Mouse (Mus musculus): ENCODE results near the gene Sema3d. TPM values are rescaled to one million over a fixed set of nuclear protein-coding genes. Genes with fewer than 3 reads are reported as not detected.

The Sema3d gene
- total RNA-seq, 4 experiments from 2014 or later: 4.7 to 5.8 (median 5.5) TPM

DNA sequence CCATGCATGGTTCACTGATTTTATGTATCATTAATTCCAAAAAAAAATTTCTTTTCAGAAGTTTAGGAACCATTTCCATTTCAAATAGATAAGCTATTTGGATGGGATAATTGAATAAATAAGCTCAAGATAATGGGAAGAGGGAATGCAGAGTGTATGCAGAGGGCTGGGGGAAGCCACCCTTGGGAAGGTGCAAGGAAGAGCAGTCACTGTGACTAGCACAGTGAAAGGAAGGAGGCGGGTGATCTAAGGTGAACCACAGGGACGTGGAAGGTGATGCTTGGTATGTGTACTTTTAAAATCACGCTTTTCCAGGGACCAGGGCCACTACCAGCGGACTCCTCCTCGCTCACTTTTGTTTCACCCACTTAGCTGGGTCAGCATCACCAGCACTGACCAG, 115.9 kb downstream of the Sema3d start:
- no peak for DNase-seq (ENCODE audit: low spot score in 2 of 2)

- DNase-seq (ENCODE audit: low spot score in 2 of 2): no peak
Observed at GRCm38 (mm10) chr5:12499791-12500504, 116.8 kb downstream of the Sema3d start.

DNA sequence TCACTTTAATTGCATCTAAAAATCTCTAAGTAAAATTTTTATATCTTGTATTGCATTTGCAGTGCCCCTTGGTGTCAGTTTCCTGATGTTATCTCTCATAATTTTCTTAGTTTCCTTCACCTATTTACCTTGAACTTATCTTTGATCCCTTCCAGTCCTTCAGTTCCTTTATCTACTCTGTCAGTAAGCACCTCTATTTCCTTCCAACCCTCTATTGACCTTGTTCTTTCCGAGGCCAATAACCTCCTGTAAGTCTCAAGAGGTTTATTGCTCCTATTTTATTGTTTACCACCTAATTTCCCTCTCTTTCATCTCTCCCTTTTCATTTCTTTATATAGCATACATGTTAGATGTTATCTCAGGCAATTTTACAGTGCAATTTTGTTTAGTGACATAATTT, 129.3 kb downstream of the Sema3d start:
- no peak for DNase-seq (ENCODE audit: low spot score in 2 of 2)

DNA sequence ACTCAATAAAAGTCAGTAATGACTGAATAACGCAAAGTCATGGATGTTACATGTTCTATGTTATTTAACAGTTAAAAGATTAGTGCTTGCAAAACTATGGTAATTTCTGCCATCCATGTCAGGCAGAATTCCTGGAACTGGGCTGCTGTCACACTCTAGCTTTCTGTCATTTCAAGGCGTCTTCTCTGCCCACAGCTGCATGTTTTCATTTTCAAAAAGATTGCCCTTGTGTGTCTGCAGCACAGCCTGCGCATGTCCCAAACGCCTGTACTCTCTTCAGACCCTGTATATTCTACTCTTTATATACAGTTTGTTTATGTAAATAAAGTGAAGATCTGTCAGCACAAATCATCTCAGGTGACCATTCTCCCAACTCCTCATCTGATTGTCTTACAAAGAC, 132.1 kb downstream of the Sema3d start:
- DNase-seq (ENCODE audit: low spot score in 2 of 2): no peak

DNA sequence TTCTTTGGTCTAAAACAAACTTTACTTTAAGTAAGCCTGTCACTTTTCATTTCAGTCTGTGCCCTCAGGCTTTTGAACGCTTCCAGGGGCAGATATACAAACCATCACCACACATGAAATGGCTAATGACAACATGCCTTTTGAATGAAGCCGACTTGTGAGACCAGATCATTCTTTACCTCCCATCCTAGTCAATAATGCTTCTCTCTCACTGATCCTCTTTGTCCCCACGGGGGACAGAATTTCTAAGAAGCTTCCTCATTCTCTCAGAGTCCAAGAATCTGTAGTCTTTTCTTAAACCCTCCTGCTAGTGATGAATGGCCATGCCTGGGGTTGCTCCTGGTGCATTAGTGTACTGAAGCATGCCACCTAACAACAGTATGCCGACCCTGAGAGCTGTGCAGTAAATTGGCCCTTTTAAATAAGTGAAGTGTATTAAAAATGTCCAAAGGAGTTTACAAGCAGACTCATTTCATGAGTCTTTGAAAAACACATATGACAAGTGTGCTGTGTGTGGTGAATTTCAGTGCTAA, 142.1 kb downstream of the Sema3d start:
- DNase-seq (ENCODE audit: low spot score in 2 of 2): no peak

- DNase-seq (ENCODE audit: low spot score in 2 of 2): no peak
Observed at GRCm38 (mm10) chr5:12528596-12528995, 145.4 kb downstream of the Sema3d start.

- no peak for DNase-seq (ENCODE audit: low spot score in 2 of 2)
Observed at GRCm38 (mm10) chr5:12529771-12530170, 146.6 kb downstream of the Sema3d start.

DNA sequence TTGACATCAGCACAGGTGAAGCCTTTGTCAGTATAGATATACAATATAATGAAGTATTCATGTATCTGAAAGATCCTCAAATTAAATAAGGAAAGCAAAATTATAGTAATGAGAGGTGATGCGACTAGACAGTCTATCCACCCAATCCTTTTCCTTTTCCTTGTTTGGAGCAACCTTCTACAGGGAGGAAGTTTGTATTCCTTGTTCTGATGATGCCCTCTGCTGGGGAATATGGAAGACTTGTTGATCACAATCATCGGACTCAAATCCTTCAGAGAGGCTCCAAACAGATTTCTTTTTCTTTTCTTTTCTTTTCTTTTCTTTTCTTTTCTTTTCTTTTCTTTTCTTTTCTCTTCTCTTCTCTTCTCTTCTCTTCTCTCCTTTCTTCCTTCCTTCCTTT, 158.1 kb downstream of the Sema3d start:
- peak in 1 of 2 experiments; percentile 4 for DNase-seq (ENCODE audit: low spot score in 2 of 2)

DNA sequence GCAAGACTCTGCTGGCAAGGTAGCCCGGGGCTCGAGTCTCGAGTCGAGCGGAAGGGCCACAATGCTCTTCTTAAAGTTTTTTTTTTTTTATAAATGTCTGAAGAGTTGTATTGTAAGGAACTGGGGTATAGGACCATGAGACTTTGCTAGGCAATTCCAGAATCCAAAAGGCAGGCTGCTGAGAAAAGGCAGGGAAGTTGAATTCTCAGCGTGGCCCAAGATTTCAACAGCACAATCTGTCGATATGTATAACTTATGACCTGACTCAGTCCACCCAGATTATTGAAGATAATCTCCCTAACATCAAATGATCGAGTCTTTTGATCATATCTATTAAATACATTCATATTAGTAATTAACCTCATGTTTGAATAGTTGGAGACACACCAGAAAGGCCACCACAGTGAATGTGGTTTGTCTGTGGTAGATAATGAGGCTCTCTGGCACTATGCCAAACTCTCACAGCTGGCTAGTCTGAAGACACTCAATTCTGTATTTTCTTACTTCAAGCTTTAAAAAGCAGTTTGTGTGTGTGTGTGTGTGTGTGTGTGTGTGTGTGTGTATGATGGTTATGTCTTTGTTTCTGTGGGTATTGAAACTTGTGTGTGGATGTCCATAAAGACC, 166.0 kb downstream of the Sema3d start:
- no peak for DNase-seq (ENCODE audit: low spot score in 2 of 2)

DNA sequence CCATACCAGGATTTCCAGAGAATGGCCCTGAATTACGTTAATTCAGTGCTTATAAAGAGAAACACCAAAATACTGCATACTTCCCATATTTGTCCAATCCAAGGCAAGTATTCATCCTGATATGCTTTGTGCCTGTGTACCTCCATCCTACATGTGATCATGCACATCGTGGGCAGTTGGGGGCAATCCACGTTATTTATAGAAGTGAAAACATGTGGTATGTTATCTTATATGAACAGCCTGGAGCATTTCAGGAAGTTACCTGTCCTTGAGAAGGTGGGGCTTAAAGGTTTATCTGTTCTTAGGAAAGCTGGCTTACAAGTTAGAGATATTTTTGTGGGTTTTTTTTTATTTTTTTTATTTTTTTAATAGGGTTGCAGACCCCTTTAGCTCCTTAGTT, 172.2 kb downstream of the Sema3d start:
- no peak for DNase-seq (ENCODE audit: low spot score in 2 of 2)

DNA sequence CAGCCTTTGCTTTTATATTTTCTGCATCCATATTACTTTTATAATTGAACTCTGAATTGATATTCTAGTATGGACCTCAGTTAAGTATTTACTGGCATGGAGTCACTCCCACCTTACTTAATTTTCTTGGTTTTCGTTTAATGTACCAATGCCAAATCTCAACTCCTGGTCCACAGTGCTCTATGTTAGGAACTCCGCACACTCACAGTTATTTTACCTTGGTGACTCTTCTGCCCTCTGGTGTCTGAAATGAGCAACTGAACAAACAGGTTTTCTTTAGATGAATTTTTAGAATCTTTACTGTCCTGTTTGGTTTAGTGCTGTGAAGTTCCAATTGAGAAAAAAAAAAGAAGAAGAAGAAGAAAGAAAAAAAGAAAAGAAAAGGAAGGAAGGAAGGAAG, 174.7 kb downstream of the Sema3d start:
- DNase-seq (ENCODE audit: low spot score in 2 of 2): no peak

- DNase-seq (ENCODE audit: low spot score in 2 of 2): no peak
Observed at GRCm38 (mm10) chr5:12561740-12562139, 178.6 kb downstream of the Sema3d start.

DNA sequence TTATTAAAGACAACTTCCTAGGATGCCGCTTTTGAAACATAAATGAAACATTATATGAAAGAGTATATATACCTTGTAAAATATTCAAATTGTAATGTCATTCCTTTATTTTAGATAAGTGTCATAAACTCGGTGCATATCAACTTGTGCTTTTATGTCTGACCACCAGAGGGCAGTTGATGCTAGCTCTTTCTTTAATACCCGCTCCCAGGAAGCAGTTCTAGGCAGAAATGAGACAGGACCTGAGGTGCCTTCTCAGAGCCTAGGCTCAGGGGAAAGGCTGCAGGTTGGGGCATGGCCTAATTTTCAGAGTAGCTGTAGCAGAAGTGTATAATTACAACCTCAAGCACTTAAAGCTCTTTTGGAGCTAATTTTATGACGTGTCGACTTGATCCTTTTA, 179.0 kb downstream of the Sema3d start:
- peak; percentile 27 to 54 for DNase-seq (ENCODE audit: low spot score in 2 of 2)

DNA sequence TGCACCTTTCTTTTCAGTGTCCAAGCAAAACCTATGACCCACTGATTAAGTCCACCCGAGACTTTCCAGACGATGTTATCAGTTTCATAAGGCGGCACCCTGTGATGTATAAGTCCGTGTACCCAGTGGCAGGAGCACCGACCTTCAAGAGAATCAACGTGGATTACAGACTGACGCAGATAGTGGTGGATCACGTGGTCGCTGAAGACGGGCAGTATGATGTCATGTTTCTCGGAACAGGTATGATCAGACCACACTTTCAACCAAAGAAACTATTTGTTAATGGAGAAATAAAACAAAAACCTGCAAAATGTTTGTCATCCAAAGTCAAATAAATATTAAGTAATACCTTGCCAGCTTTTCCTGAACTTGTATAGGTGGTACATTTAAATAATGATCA, 179.9 kb downstream of the Sema3d start:
- no peak for DNase-seq (ENCODE audit: low spot score in 2 of 2)

DNA sequence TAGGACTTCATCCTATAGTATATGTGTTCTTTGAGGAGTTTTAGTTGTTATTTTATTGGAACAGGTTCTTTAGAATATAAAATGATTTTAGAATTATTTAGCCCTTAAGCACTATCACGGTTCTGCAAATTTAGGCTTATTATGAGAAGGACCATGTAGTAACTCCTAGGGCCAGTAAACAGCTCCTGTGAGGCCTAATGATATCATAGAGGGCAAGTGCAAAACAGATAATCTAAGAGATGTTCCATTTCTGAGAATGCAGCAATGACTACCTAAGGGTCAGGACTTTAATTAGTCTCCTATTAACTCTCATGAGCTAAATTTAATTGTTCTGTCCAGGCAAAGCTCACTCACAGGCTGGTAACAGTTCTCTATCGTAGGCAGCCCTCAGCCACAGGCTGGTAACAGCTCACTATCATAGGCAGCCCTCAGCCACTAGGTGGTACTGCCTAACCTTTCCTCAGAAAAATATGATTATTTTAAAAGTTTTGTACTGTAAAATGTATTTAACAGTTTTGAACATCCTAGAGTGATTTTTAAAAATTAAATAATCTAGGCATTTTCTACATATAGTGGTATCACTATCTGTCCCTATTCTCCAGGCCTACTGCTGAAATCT, 181.5 kb downstream of the Sema3d start:
- no peak for DNase-seq (ENCODE audit: low spot score in 2 of 2)

GRCm38 (mm10) chr5:12566568-12566967, 183.4 kb downstream of the Sema3d start:
- no peak for DNase-seq (ENCODE audit: low spot score in 2 of 2)

DNA sequence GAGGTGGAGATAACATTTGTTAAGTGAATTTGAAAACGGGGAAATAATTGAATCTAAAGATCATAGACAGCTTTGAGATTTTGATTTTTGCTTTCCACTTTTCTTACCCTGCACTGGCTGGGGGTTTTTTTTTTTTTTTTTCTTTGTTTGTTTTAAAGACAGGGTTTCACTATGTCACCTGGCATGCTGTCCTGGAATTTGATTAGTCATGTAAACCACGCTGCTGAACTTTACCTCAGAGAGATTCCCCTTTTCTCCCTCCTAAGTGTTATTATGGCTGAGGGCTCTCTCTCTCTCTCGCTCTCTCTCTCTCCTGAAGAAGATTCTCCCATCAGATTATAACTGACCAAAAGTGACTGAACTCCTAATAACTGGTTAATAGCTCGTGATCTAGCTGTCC, 191.4 kb downstream of the Sema3d start:
- DNase-seq (ENCODE audit: low spot score in 2 of 2): no peak

DNA sequence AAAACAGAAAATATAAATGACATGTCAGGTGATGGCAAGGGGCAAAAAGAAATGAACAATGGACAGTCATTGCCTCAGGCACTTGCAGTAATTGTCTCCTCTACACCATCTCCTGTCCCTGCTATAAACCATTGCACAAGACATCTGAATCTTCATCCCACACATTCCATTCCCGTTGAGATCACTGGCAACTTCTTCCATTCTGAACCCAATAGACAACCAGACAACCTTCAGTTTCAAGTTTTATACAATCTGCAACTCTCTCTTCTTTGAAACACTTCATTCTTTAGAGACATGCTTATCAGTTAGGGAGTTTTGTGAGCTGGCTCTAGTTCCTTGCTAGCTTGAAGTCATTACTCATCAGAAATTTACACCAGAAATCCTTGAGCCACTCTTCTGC, 192.1 kb downstream of the Sema3d start:
- DNase-seq (ENCODE audit: low spot score in 2 of 2): no peak

- DNase-seq (ENCODE audit: low spot score in 2 of 2): no peak
Observed at GRCm38 (mm10) chr5:12579752-12580151, 196.6 kb downstream of the Sema3d start.

DNA sequence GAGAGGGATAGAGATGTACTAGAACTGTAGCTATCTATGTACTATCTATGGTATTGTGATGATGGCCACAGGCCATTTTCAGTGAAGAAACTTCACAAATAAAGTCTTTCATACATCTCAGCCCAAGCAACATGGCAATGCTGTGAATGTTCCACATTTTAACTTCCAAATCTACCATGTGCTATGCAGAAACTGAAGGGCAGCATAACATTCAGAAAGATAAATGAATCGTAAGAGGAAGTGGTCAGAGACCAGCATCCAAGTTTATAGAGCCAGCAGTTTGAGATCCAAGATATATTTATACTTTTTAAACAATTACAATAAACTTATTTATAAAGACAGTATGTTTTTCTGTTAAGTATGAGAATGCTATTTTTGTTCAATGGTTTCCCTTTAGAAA, 199.4 kb downstream of the Sema3d start:
- DNase-seq (ENCODE audit: low spot score in 2 of 2): no peak

DNA sequence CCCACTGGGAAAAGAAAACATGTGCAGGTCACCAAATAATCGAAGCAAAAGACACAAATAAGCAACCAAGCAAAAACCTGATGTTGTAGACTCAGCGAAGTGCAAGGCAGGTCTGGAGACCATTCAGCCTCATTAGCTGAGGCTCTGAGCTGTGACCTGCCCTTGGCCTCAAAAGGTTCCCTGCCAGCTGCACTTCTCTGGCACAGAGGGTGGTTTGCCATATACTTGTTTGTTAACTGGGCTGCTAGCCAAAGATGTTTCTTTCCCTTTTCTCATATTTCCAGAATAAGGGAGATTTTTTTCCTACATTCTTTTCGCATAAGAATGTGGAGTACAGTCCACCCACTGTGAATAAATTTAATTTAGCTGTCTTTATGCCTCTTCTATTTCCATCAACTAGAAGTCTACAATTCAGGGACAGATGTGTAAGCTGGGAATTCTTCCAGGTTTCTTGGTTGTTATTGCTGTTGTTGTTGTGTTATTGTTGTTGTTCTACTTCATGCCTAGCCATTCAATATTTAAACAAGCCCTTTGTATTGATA, 200.2 kb downstream of the Sema3d start:
- no peak for DNase-seq (ENCODE audit: low spot score in 2 of 2)

DNA sequence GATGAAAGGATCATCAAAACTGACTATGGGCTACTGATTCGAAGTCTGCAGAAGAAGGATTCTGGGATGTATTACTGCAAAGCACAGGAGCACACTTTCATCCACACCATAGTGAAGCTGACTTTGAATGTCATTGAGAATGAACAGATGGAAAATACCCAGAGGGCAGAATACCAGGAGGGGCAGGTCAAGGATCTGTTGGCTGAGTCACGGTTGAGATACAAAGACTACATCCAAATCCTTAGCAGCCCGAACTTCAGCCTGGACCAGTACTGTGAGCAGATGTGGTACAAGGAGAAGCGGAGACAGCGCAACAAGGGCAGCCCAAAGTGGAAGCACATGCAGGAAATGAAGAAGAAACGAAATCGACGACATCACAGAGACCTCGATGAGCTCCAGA, 201.7 kb downstream of the Sema3d start:
- DNase-seq (ENCODE audit: low spot score in 2 of 2): no peak
